ENCODE assay signal across 9 mouse cellular contexts in genomic region chr10:20657316-20658081, GRCm38 (mm10).
A peak's percentile ranks its signal among the peaks of the same experiment; 100 is the strongest.
DNase-seq lines count a peak whose midpoint lies in the region; TF ChIP-seq lines count a peak whose summit lies in the region.
"Had no signal": no experiment of that assay in that cellular context is flagged by ENCODE, and none has a peak within 500 bp of the region (broad histone marks: within the 10 kb centered on the region; RNA-seq: fewer than 3 reads in every experiment).

No protein-coding gene starts in this region.

- intact Hi-C loops in gastrocnemius, adult 2 months (cut with DNase I), result loop anchor here (5.0 to 10.0 kb wide), 2 partner anchors 65 to 267 kb away; no protein-coding TSS in a partner anchor
- intact Hi-C loops in heart, postnatal 36 days (cut with DNase I), result loop anchor here (5.0 kb wide), 1 partner anchor 65 kb away; no protein-coding TSS in a partner anchor

- DNase-seq in urinary bladder, postnatal 25 days (ENCODE audit: low spot score), result peak; percentile 9
- no peak for DNase-seq in urinary bladder, postnatal 36 days (ENCODE audit: low spot score in 2 of 2)
- peak; percentile 62 for DNase-seq in gastrocnemius, adult 2 months
- peak; percentile 32 to 46 for DNase-seq in heart, postnatal 36 days
- no peak for DNase-seq in B cell, adult 2 months
- no peak for DNase-seq in liver
- no peak for DNase-seq in cerebellum, adult 11-12 months
- DNase-seq: kidney, postnatal 25 days; liver, embryonic 13.5 days had no signal

- peak; percentile 33; the same call in 1 of the 2 replicates for TF ChIP-seq CTCF in gastrocnemius, adult 2 months (IDR thresholded peaks at IDR 0.05)

- peak overlapping the region; percentile 85 for H3K27ac ChIP-seq in gastrocnemius, adult 2 months
- H3K27ac ChIP-seq: liver, embryonic 13.5 days had no signal

- peak overlapping the region; percentile 66 for H3K4me3 ChIP-seq in gastrocnemius, adult 2 months
- H3K4me3 ChIP-seq: liver, embryonic 13.5 days had no signal

Comparison
In these comparisons a context has a peak if more than half of its experiments do, and no peak if none do; other contexts are left out.
1. DNase-seq: peak in urinary bladder, postnatal 25 days (single experiment), gastrocnemius, adult 2 months (single experiment) and heart, postnatal 36 days (2 of 2); none in urinary bladder, postnatal 36 days (0 of 2), B cell, adult 2 months (0 of 2), liver (single experiment) and cerebellum, adult 11-12 months (single experiment).